Mouse (Mus musculus) cerebellum, adult 11 months (tissue): ENCODE measurements around the gene Txndc8.

ENCODE experiments used
- DNase-seq: peaks from one replicate; pipeline ENCODE4 v3.0.0; 2022

Gene Txndc8

GRCm38 (mm10) chr4:57956029-57956960, 52.6 kb downstream of the Txndc8 start, which contains the start of gene Txn1:
TSS of gene Txn1 (minus strand) at chr4:57956411.
- peak; percentile 96 for DNase-seq

GRCm38 (mm10) chr4:57955544-57955958, 53.4 kb downstream of the Txndc8 start:
- peak; percentile 49 for DNase-seq

GRCm38 (mm10) chr4:57954991-57955390, 53.9 kb downstream of the Txndc8 start:
- DNase-seq, result peak; percentile 15

GRCm38 (mm10) chr4:57954580-57954979, 54.3 kb downstream of the Txndc8 start:
- DNase-seq, result no peak

- no peak for DNase-seq
Observed at GRCm38 (mm10) chr4:57953796-57954195, 55.1 kb downstream of the Txndc8 start.

GRCm38 (mm10) chr4:57952891-57953290, 56.0 kb downstream of the Txndc8 start:
- DNase-seq, result no peak

- DNase-seq, result no peak
Observed at GRCm38 (mm10) chr4:57952416-57952815, 56.5 kb downstream of the Txndc8 start.

GRCm38 (mm10) chr4:57949866-57950265, 59.1 kb downstream of the Txndc8 start:
- no peak for DNase-seq

GRCm38 (mm10) chr4:57947476-57947875, 61.4 kb downstream of the Txndc8 start:
- no peak for DNase-seq

GRCm38 (mm10) chr4:57947036-57947435, 61.9 kb downstream of the Txndc8 start:
- no peak for DNase-seq

GRCm38 (mm10) chr4:57942892-57943291, 66.0 kb downstream of the Txndc8 start:
- no peak for DNase-seq

GRCm38 (mm10) chr4:57940631-57941030, 68.3 kb downstream of the Txndc8 start:
- no peak for DNase-seq

- DNase-seq, result no peak
Observed at GRCm38 (mm10) chr4:57937292-57937691, 71.6 kb downstream of the Txndc8 start.

GRCm38 (mm10) chr4:57934181-57934580, 74.7 kb downstream of the Txndc8 start:
- DNase-seq, result no peak
